Mouse (Mus musculus): ENCODE data around the gene Csnk2a2.

Csnk2a2 gene

GRCm38 (mm10) chr8:95426781-95427281 is 63.0 kb downstream of the Csnk2a2 start:
- DNase-seq (ENCODE audit: low spot score in 2 of 2), result peak in 1 of 2 experiments; percentile 45

- no peak for DNase-seq (ENCODE audit: low spot score in 2 of 2)
Observed at GRCm38 (mm10) chr8:95424682-95425081, 65.2 kb downstream of the Csnk2a2 start.

- DNase-seq (ENCODE audit: low spot score in 2 of 2), result no peak
Observed at GRCm38 (mm10) chr8:95422193-95422810, 67.5 kb downstream of the Csnk2a2 start.

- DNase-seq (ENCODE audit: low spot score in 2 of 2), result no peak
Observed at GRCm38 (mm10) chr8:95411309-95411972, 78.4 kb downstream of the Csnk2a2 start.

GRCm38 (mm10) chr8:95409518-95409917 is 80.3 kb downstream of the Csnk2a2 start:
- DNase-seq (ENCODE audit: low spot score in 2 of 2), result no peak

DNA sequence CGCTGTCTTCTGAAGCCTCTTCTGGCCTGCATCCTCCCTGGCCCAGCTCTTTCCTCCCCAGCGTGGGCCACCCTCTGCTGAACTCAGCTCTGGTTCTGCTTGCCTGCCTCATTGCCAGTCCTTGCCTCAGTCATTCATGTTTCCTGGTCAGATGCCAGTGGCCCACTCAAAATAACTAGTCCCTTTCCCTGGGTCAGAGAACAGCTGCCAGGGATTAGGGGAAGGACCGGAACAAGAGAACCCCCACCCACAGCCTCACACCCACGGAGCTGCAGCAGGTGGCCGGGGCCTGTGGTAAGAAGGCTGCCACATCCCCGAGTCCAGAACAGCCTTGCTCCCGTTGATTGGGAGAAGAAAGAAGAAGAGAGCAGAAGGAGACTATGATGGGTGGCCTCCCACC is 88.7 kb downstream of the Csnk2a2 start:
- DNase-seq (ENCODE audit: low spot score in 2 of 2), result no peak

GRCm38 (mm10) chr8:95399131-95399530 is 90.7 kb downstream of the Csnk2a2 start:
- DNase-seq (ENCODE audit: low spot score in 2 of 2), result no peak

GRCm38 (mm10) chr8:95397201-95397600 is 92.6 kb downstream of the Csnk2a2 start:
- no peak for DNase-seq (ENCODE audit: low spot score in 2 of 2)

DNA sequence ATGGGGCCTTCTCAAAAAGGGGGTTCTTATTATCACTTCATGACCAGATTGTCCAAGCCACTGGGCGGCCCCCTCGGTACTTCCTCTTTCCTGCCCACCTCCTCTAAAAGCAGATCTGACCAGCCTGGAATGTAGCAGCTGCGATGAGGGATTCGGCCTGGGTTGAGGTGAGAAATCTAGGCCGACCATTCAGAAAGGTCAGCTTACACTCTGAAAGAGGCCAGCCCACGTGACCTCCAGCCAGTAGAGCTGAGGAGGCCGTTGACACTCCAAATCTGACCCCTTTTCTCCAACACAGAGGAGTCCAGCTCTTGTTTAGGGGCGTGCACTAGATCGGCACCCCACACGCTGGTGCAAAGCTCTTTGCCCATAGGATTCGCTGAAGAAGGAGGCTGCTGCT is 93.1 kb downstream of the Csnk2a2 start:
- no peak for DNase-seq (ENCODE audit: low spot score in 2 of 2)
